Mouse (Mus musculus): ENCODE results near the gene Glrx. TPM values are rescaled to one million over a fixed set of nuclear protein-coding genes. Genes with fewer than 3 reads are reported as not detected.
"Not testable (repeated sequence)": the region's sequence is repeated elsewhere in the genome, so short reads cannot be mapped to it uniquely, and the experiment has no call there.

Gene Glrx
- polyA plus RNA-seq, 1 experiment from 2014 or later, result 96.6 TPM

- WGBS, result 77% methylated on average over 3 of the region's 3 CpGs
- Histone ChIP-seq H3K4me1 (replicated peaks) (no peaks in the 10 kb centered on the region), H3K27me3 (replicated peaks) (no peaks in the 10 kb centered on the region), H3K27ac (ENCODE audit: poor library complexity, severe bottlenecking) (no peak overlapping the region), H3K36me3 (no peaks in the 10 kb centered on the region), H3K9me3 (replicated peaks) (no peaks in the 10 kb centered on the region), H3K9ac (no peak overlapping the region), H3K4me3 (no peak overlapping the region), H3K4me2 (no peak overlapping the region)
- ATAC-seq (ENCODE audit: insufficient number of reproducible peaks, low FRiP score), result no peak
Measured at GRCm38 (mm10) chr13:75818945-75819706, 20.5 kb upstream of the Glrx start.

GRCm38 (mm10) chr13:75819898-75820297 is 19.8 kb upstream of the Glrx start:
- H3K36me3 ChIP-seq, result no peaks in the 10 kb centered on the region
- H3K4me1 ChIP-seq (replicated peaks), result no peaks in the 10 kb centered on the region
- no peak for ATAC-seq (ENCODE audit: insufficient number of reproducible peaks, low FRiP score)
- no peak overlapping the region for H3K4me2 ChIP-seq
- H3K9ac ChIP-seq, result no peak overlapping the region
- H3K27me3 ChIP-seq (replicated peaks), result no peaks in the 10 kb centered on the region
- no peak overlapping the region for H3K27ac ChIP-seq (ENCODE audit: poor library complexity, severe bottlenecking)
- no peak overlapping the region for H3K4me3 ChIP-seq
- H3K9me3 ChIP-seq (replicated peaks), result no peaks in the 10 kb centered on the region

GRCm38 (mm10) chr13:75822366-75822765 is 17.3 kb upstream of the Glrx start:
- H3K4me1 ChIP-seq (replicated peaks); H3K9me3 ChIP-seq (replicated peaks); H3K9ac ChIP-seq; ATAC-seq (ENCODE audit: insufficient number of reproducible peaks, low FRiP score); H3K4me2 ChIP-seq; H3K27me3 ChIP-seq (replicated peaks); H3K27ac ChIP-seq (ENCODE audit: poor library complexity, severe bottlenecking); H3K36me3 ChIP-seq; H3K4me3 ChIP-seq: not testable (repeated sequence)
- WGBS, result 81% methylated on average over 4 of the region's 4 CpGs

GRCm38 (mm10) chr13:75823201-75823600 is 16.5 kb upstream of the Glrx start:
- no peaks in the 10 kb centered on the region for H3K36me3 ChIP-seq
- no peaks in the 10 kb centered on the region for H3K27me3 ChIP-seq (replicated peaks)
- no peak overlapping the region for H3K27ac ChIP-seq (ENCODE audit: poor library complexity, severe bottlenecking)
- ATAC-seq (ENCODE audit: insufficient number of reproducible peaks, low FRiP score), result no peak
- no peaks in the 10 kb centered on the region for H3K9me3 ChIP-seq (replicated peaks)
- WGBS, result 78% methylated on average over 9 of the region's 9 CpGs
- H3K4me1 ChIP-seq (replicated peaks), result no peaks in the 10 kb centered on the region
- no peak overlapping the region for H3K9ac ChIP-seq
- no peak overlapping the region for H3K4me2 ChIP-seq
- H3K4me3 ChIP-seq, result no peak overlapping the region

DNA sequence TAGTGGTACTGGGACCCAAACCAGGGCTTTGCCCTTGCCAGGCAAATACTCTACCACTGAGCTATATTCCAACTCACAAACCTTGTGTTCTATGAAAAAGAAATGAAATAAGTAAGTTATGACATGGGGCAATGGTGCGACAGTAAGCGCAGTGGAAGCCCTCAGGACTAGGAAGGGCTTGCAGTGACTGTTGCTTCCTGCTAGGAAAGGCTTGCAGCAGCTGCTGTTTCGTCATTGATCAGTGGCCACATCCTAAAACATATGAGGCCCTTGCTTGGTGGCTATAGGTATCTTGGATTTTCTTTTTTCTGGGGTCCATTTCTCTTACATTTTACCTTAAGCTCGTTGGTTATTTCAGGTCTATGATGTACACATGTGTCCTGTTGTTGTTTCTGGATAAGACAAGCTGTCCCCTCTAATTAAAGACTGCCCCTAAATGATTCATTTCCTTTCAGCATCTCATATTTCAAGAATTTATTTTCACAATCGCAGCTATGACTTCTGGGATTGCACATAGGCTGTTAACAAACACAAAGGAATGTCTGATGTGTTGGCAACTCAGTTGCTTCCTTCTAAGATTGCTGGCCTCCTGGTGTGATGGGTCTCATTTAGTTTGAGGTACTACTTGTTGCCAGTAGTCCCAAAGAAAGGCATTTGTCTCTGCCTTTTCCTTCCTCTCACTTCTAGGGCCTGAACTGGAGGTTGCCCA is 14.9 kb upstream of the Glrx start:
- H3K4me1 ChIP-seq (replicated peaks), result no peaks in the 10 kb centered on the region
- WGBS, result 75% methylated on average over 5 of the region's 5 CpGs
- no peak for ATAC-seq (ENCODE audit: insufficient number of reproducible peaks, low FRiP score)
- H3K9ac ChIP-seq, result no peak overlapping the region
- H3K27ac ChIP-seq (ENCODE audit: poor library complexity, severe bottlenecking), result no peak overlapping the region
- no peaks in the 10 kb centered on the region for H3K27me3 ChIP-seq (replicated peaks)
- no peak overlapping the region for H3K4me3 ChIP-seq
- H3K9me3 ChIP-seq (replicated peaks), result no peaks in the 10 kb centered on the region
- H3K36me3 ChIP-seq, result no peaks in the 10 kb centered on the region
- H3K4me2 ChIP-seq, result no peak overlapping the region

GRCm38 (mm10) chr13:75825388-75825787 is 14.3 kb upstream of the Glrx start:
- WGBS, result 77% methylated on average over 1 of the region's 1 CpGs
- Histone ChIP-seq H3K9me3 (replicated peaks) (no peaks in the 10 kb centered on the region), H3K27ac (ENCODE audit: poor library complexity, severe bottlenecking) (no peak overlapping the region), H3K4me2 (no peak overlapping the region), H3K4me1 (replicated peaks) (no peaks in the 10 kb centered on the region), H3K9ac (no peak overlapping the region), H3K36me3 (no peaks in the 10 kb centered on the region), H3K4me3 (no peak overlapping the region), H3K27me3 (replicated peaks) (no peaks in the 10 kb centered on the region)
- no peak for ATAC-seq (ENCODE audit: insufficient number of reproducible peaks, low FRiP score)

DNA sequence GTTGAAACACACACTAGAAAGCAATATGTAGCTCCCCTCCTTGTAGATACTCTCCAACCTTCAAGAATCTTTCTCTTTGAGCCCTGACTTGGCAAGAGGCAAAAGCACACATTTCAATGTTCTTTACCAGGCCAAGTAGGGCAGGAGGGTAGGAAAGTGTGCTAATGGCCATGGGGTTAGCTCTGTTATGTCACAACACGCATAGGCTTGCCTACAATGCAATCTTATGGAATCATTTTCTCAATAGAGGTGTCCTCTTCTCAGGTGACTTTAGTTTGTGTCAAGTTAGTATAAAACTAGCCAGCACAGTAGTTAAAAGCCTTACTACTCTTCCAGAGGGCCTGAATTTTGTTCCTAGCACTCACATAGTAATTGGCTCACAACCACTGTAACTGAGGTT is 9.0 kb upstream of the Glrx start:
- 89% methylated on average over 1 of the region's 1 CpGs for WGBS
- Histone ChIP-seq H3K27ac (ENCODE audit: poor library complexity, severe bottlenecking) (no peak overlapping the region), H3K9me3 (replicated peaks) (no peaks in the 10 kb centered on the region), H3K9ac (no peak overlapping the region), H3K27me3 (replicated peaks) (no peaks in the 10 kb centered on the region), H3K4me3 (no peak overlapping the region), H3K36me3 (no peaks in the 10 kb centered on the region), H3K4me2 (no peak overlapping the region), H3K4me1 (replicated peaks) (no peaks in the 10 kb centered on the region)
- ATAC-seq (ENCODE audit: insufficient number of reproducible peaks, low FRiP score), result no peak

GRCm38 (mm10) chr13:75831710-75832109 is 8.0 kb upstream of the Glrx start:
- no peaks in the 10 kb centered on the region for H3K4me1 ChIP-seq (replicated peaks)
- H3K9ac ChIP-seq, result no peak overlapping the region
- H3K9me3 ChIP-seq (replicated peaks), result no peaks in the 10 kb centered on the region
- no peak overlapping the region for H3K4me2 ChIP-seq
- no peak overlapping the region for H3K4me3 ChIP-seq
- no peak overlapping the region for H3K27ac ChIP-seq (ENCODE audit: poor library complexity, severe bottlenecking)
- H3K27me3 ChIP-seq (replicated peaks), result no peaks in the 10 kb centered on the region
- WGBS, result 80% methylated on average over 6 of the region's 6 CpGs
- no peaks in the 10 kb centered on the region for H3K36me3 ChIP-seq
- no peak for ATAC-seq (ENCODE audit: insufficient number of reproducible peaks, low FRiP score)

- Histone ChIP-seq H3K4me1 (replicated peaks) (no peaks in the 10 kb centered on the region), H3K9me3 (replicated peaks) (no peaks in the 10 kb centered on the region), H3K27me3 (replicated peaks) (no peaks in the 10 kb centered on the region), H3K4me3 (no peak overlapping the region), H3K9ac (no peak overlapping the region), H3K27ac (ENCODE audit: poor library complexity, severe bottlenecking) (no peak overlapping the region), H3K36me3 (no peaks in the 10 kb centered on the region), H3K4me2 (no peak overlapping the region)
- no peak for ATAC-seq (ENCODE audit: insufficient number of reproducible peaks, low FRiP score)
Measured at GRCm38 (mm10) chr13:75832697-75833096, 7.0 kb upstream of the Glrx start.

- Histone ChIP-seq H3K4me2 (no peak overlapping the region), H3K36me3 (no peaks in the 10 kb centered on the region), H3K4me3 (no peak overlapping the region), H3K27me3 (replicated peaks) (no peaks in the 10 kb centered on the region), H3K27ac (ENCODE audit: poor library complexity, severe bottlenecking) (no peak overlapping the region), H3K9ac (no peak overlapping the region), H3K4me1 (replicated peaks) (no peaks in the 10 kb centered on the region), H3K9me3 (replicated peaks) (no peaks in the 10 kb centered on the region)
- no peak for ATAC-seq (ENCODE audit: insufficient number of reproducible peaks, low FRiP score)
Measured at GRCm38 (mm10) chr13:75833499-75833898, 6.2 kb upstream of the Glrx start.

DNA sequence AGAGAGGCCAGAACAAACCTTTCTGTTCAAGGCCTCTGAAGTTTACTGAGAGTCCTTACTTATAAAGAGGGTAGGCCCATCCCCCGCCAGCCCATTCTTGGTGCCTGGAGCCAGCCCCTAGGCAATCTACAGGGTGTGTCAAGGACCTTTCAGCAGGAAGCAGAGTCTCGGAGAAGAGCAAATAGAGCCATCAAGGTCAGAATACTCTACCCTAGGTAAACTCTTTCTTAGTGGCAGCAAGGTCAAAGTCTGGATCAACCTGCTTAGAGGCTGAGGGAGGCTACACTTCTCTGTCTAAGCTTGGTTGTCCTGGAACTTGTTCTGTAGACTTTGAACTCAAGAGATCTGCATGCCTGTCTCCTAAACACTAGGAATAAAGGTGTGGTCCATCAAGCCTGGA is 4.2 kb upstream of the Glrx start:
- WGBS, result 60% methylated on average over 2 of the region's 2 CpGs
- H3K4me2 ChIP-seq, result no peak overlapping the region
- H3K9me3 ChIP-seq (replicated peaks), result no peaks in the 10 kb centered on the region
- ATAC-seq (ENCODE audit: insufficient number of reproducible peaks, low FRiP score), result no peak
- no peaks in the 10 kb centered on the region for H3K36me3 ChIP-seq
- H3K9ac ChIP-seq, result no peak overlapping the region
- no peaks in the 10 kb centered on the region; the same call in 1 of the 2 replicates for H3K4me1 ChIP-seq (replicated peaks)
- H3K27ac ChIP-seq (ENCODE audit: poor library complexity, severe bottlenecking), result no peak overlapping the region
- H3K4me3 ChIP-seq, result no peak overlapping the region
- no peaks in the 10 kb centered on the region for H3K27me3 ChIP-seq (replicated peaks)

DNA sequence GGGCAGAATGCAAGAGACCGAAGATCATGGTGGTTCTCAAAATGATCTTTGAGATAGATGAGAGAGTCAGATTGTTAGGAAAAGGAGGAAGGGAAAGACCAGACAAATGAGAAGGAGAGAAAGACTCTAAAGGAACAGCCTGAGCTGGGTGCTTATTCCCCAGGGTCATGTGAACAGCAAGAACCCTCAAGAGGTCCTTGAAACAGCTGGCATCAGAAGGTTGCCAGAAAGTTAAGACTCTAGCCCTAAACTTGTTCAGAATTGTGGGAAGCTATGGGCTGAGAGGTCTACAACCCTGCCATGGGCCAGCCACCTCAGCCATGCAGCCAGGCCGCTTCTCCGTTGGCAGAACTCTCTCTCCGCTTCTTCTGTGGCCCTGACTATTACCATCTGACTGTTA is 1.2 kb upstream of the Glrx start:
- no peaks in the 10 kb centered on the region for H3K9me3 ChIP-seq (replicated peaks)
- H3K4me3 ChIP-seq, result no peak overlapping the region
- H3K36me3 ChIP-seq, result no peaks in the 10 kb centered on the region
- no peaks in the 10 kb centered on the region for H3K27me3 ChIP-seq (replicated peaks)
- no peak overlapping the region for H3K9ac ChIP-seq
- peaks cover 24% of the 10 kb centered on the region for H3K4me1 ChIP-seq (replicated peaks)
- H3K27ac ChIP-seq (ENCODE audit: poor library complexity, severe bottlenecking), result no peak overlapping the region
- no peak for ATAC-seq (ENCODE audit: insufficient number of reproducible peaks, low FRiP score)
- WGBS, result 89% methylated on average over 4 of the region's 4 CpGs
- no peak overlapping the region for H3K4me2 ChIP-seq
